Mouse (Mus musculus) c-Kit-positive CD71-positive TER-119-negative erythroid progenitor cells, embryonic 14.5 days (primary cell): ENCODE measurements around the gene Gm9821.

Source experiments
- DNase-seq: peaks from one replicate; pipeline ENCODE4 v3.0.0-alpha.2; 2013; ENCODE audit warnings: low read depth

The Gm9821 gene

GRCm38 (mm10) chr2:91948792-91949241 lies 3.3 kb downstream of the Gm9821 start:
- DNase-seq, result no peak

- no peak for DNase-seq
Measured at GRCm38 (mm10) chr2:91949411-91950274, 4.1 kb downstream of the Gm9821 start.

DNA sequence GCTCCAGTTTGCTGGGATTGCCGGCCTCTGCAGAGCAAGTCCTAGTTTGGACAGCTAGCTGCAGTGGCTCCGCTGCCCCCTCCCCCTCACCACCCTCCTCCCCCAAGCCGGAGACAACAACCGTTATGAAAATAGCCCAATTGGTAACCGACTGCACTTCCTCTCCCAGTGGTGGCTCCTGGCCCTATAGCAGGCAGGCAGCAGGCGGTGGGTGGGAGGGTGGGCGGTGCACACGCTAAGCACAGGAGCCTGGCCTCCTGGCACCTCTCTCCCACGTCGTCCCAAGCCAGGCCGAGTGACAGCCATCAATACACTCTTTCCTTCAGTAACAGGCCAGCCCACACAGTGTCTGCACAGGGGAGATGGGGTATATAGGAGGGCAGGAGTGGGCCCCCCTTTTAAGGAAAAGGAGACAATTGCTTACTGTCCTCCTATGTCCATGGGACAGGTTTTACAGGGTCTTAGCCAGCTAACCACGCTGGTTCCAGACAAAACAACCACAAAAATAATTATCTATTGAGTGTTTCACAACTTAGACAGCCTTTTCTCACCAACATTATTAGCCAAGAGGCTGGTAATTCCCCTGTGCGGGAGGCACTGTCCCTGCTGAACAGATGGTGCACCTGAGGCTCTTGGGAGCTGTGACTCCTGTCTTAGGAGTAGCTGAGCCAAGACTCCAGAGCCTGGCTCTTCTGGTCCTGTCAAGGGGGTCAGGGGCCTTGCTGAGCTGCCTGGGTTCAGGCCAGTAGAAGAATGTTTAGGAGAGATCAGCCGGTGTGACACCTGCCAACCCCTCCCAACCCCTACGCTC lies 5.0 kb downstream of the Gm9821 start:
- no peak for DNase-seq

DNA sequence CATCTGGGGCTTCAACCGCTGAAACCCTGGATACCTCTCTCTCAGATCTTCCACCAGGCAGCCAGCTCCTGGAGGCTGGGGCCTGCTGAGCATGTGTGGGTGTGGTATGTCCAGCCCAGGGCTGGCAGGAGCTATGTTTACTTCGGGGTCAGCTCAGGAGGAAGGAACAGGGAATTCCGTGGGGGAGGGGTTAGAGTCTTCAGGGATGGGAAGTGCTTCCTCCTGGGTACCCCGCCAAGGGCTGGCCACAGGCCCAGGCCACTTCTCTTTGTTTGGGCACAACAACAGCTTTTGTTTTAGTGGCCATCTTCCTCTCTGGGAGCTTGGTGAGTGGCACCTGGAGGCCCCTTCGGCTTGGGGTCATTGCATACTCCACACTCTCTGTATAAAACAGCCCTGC lies 8.3 kb downstream of the Gm9821 start:
- DNase-seq, result no peak

- DNase-seq, result no peak
Measured at GRCm38 (mm10) chr2:91955121-91955591, 9.7 kb downstream of the Gm9821 start.

- DNase-seq, result no peak
Measured at GRCm38 (mm10) chr2:91955875-91956274, 10.4 kb downstream of the Gm9821 start.

- no peak for DNase-seq
Measured at GRCm38 (mm10) chr2:91957096-91957495, 11.6 kb downstream of the Gm9821 start.

- DNase-seq, result no peak
Measured at GRCm38 (mm10) chr2:91958049-91958448, 12.5 kb downstream of the Gm9821 start.

- DNase-seq, result no peak
Measured at GRCm38 (mm10) chr2:91958701-91959457, 13.4 kb downstream of the Gm9821 start.

GRCm38 (mm10) chr2:91959544-91960410 lies 14.3 kb downstream of the Gm9821 start:
- DNase-seq, result no peak

DNA sequence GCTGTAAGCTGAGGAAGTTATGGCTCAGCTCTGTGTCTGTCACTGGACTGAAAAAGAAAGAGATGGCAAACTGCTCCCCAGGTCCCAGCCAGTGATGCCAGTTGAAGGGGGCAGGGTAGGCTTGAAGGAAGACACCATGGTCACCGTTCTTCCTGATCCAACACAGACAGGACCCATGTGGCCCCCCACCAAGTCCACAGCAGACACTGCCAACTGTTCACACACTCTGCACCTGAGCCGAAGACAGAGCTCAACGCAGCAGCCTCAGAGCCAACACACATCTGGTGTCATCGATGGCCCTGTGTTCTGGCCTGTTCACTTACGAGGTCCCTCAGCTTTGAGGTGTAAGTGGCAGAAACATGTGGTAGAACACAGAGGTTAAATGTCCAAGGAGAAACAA lies 15.0 kb downstream of the Gm9821 start:
- DNase-seq, result no peak

DNA sequence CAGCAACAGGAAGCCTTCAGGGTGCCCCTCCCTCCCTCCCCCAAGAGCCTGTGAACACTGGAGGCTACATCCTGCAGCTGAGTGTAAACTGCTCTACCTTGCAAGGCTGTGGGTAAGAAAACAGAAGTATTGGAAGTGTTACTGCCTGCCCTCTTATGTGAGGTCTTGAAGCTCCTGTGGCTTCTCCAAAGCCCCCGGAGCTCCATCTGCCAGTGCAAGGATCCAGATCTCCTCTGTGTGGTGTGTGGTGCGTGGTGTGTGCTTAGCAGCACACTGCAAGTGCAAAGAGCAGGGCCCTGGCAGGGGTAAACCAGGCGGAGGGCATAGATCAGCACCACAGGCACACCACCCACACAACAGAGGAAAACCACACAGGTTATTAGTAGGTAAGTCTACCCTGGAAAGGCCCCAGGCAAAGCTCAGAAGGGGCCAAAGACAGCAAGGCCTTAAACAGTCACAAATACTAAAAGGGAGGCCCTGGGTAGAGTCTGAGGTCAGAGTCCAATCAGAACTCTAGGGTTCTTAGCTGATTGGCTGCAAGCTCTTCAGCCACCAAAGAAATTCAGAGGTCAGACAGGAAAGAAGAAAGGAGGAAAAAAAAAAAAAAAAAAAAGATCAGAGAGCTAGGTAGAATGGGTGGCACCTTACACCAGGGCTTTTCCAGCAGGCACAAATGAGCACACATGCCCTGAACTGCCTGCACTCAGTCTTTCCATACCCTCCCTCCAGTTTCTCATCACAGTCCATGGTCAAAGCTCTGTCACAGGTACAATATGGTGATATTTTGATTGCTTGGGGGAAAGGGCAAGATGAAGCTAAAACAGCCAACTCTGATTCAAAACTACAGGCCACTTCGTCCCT lies 16.6 kb downstream of the Gm9821 start:
- no peak for DNase-seq

DNA sequence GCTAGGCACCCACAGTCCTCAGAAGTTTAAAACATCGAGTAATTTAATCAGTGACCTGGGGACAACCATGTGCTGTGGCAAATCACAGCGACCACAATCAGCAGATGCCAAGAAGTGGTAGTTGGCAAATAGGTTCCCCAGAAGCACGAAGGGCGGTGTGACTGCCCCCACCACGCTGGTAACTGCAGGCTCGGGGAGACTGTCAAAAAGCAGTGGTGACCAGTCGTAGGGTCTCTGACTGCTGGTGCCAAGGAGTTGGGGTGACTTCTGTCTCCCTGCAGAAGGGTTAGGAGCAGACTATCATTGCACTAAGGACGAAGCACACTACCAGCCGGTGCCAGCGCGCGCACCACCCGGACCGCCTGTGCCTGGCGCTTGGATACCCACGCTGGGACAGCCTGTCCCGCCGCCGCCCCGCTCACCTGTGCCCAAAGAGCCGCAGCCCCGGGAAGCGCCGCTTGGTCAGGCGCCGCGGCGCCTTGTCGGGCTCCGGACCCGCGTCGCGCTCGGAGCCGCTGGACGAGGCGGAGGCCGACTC lies 17.4 kb downstream of the Gm9821 start:
- no peak for DNase-seq

- peak; percentile 80 for DNase-seq
Measured at GRCm38 (mm10) chr2:91963443-91963932, 18.0 kb downstream of the Gm9821 start.

- no peak for DNase-seq
Measured at GRCm38 (mm10) chr2:91964610-91965204, 19.2 kb downstream of the Gm9821 start.

DNA sequence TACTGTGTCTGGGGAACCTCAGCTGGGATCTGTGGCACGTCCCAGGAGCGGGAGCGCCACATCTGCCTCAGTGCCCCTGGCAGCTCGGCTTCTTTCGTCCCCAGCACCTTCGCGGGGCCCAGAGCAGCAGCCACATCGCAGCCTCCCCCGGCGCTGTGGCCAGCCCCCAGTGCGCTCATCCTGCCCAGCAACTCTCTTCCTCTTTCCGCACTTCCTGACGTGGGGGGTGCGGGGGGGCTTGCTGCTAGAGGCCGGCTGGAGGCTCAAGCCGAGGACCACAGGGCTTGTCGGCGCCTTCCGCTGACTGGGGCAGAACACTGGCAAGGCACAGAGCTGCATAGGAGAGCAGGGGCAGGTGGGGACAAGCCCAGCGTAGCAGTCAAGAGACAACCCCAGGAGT lies 19.9 kb downstream of the Gm9821 start:
- DNase-seq, result no peak

DNA sequence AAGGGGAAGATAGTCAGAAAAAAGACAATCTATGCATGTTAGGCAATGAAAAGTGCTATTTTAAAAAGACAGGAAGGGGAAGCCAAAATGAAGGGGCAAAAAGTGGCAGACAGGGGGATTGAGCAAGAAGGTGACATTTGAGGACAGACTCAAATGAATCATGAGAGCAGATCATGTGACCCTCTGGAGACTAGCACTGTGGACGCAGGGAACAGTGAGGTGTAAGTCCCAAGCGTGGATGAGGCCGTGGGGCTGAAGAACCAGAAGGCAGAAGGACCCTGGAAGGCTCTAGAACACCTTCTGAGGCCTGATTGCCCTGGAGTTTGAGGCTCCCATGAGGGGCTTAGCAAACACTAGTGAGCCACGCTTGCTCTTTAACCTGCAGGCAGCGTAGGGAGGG lies 20.9 kb downstream of the Gm9821 start:
- DNase-seq, result no peak

- no peak for DNase-seq
Measured at GRCm38 (mm10) chr2:91967962-91968361, 22.5 kb downstream of the Gm9821 start.
